Comparison of ENCODE assay signal across 17 mouse cellular contexts in genomic region chr1:44173903-44174302, GRCm38 (mm10). TPM values are rescaled to one million over a fixed set of nuclear protein-coding genes. Genes with fewer than 3 reads are reported as not detected.
A peak's percentile ranks its signal among the peaks of the same experiment; 100 is the strongest.
DNase-seq lines count a peak whose midpoint lies in the region; ATAC-seq and TF ChIP-seq lines count a peak whose summit lies in the region.
"Had no signal": no experiment of that assay in that cellular context is flagged by ENCODE, and none has a peak within 500 bp of the region (broad histone marks: within the 10 kb centered on the region; RNA-seq: fewer than 3 reads in every experiment).

No protein-coding gene starts in this region.

- H3K4me1 ChIP-seq in kidney, adult 2 months (ENCODE audit: control insufficient read depth, insufficient read depth, low read length) = no peaks in the 10 kb centered on the region
- no peaks in the 10 kb centered on the region for H3K4me1 ChIP-seq in stomach, postnatal 0 days (replicated peaks; ENCODE audit: control insufficient read depth, insufficient read depth)
- H3K4me1 ChIP-seq: embryonic facial prominence, embryonic 15.5 days; heart, embryonic 15.5 days; liver, embryonic 15.5 days had no signal

- H3K36me3 ChIP-seq in kidney, adult 2 months (ENCODE audit: control insufficient read depth, insufficient read depth, low read length) = peaks cover 18% of the 10 kb centered on the region
- H3K36me3 ChIP-seq in stomach, postnatal 0 days (ENCODE audit: control insufficient read depth, insufficient read depth, low read length) = peaks cover 21% of the 10 kb centered on the region

- no peak for TF ChIP-seq POLR2A in kidney, adult 2 months (IDR thresholded peaks at IDR 0.05; ENCODE audit: low read depth, low read length)

- no peak overlapping the region for H3K9ac ChIP-seq in stomach, postnatal 0 days (ENCODE audit: low read length)
- H3K9ac ChIP-seq: embryonic facial prominence, embryonic 15.5 days; heart, embryonic 15.5 days; liver, embryonic 15.5 days had no signal

- H3K9me3 ChIP-seq in stomach, postnatal 0 days (ENCODE audit: control insufficient read depth, low read length) = 0 out of 2 replicates have a peak, but pooled peaks cover 2% of the 10 kb centered on the region
- H3K9me3 ChIP-seq: heart, embryonic 15.5 days; liver, embryonic 15.5 days had no signal

- H3K4me2 ChIP-seq in stomach, postnatal 0 days (replicated peaks; ENCODE audit: low read depth) = no peak overlapping the region
- H3K4me2 ChIP-seq: embryonic facial prominence, embryonic 15.5 days; heart, embryonic 15.5 days; liver, embryonic 15.5 days; midbrain, embryonic 11.5 days had no signal

- peak; percentile 33; the same call in 1 of the 2 replicates for TF ChIP-seq CTCF in kidney, adult 2 months (conservative IDR thresholded peaks at IDR 0.05; ENCODE audit: insufficient read depth, insufficient read length, low read depth, low read length)
- TF ChIP-seq CTCF in stomach, postnatal 0 days (IDR thresholded peaks at IDR 0.05; ENCODE audit: low read depth) = peak; percentile 59

- no peak for TF ChIP-seq EP300 in stomach, postnatal 0 days (optimal IDR thresholded peaks at IDR 0.05)

- ATAC-seq in CD4-positive, CD25-positive, alpha-beta regulatory T cell, adult 4 months = no peak
- ATAC-seq in stomach, postnatal 0 days (ENCODE audit: low FRiP score, low TSS enrichment) = no peak
- ATAC-seq: inflammation-experienced regulatory T-cells, adult 6 months had no signal

- no peak overlapping the region for H3K4me3 ChIP-seq in kidney, adult 2 months (ENCODE audit: insufficient read depth, low read depth, low read length)
- H3K4me3 ChIP-seq in stomach, postnatal 0 days (ENCODE audit: low read depth, low read length) = no peak overlapping the region
- H3K4me3 ChIP-seq: embryonic facial prominence, embryonic 15.5 days; heart, embryonic 15.5 days; liver, embryonic 15.5 days had no signal

- H3K27me3 ChIP-seq in kidney, adult 2 months (replicated peaks; ENCODE audit: control insufficient read depth, insufficient read depth, low read length) = no peaks in the 10 kb centered on the region
- no peaks in the 10 kb centered on the region for H3K27me3 ChIP-seq in stomach, postnatal 0 days (ENCODE audit: control insufficient read depth, insufficient read depth, low read length)
- H3K27me3 ChIP-seq: embryonic facial prominence, embryonic 15.5 days; heart, embryonic 15.5 days; liver, embryonic 15.5 days had no signal

- intact Hi-C loops in left cerebral cortex, postnatal 36 days (cut with DNase I) = no loop called here

- peak; percentile 33 for DNase-seq in CD4-positive, CD25-positive, alpha-beta regulatory T cell, adult 2 months (ENCODE audit: low read depth, low spot score)
- no peak for DNase-seq in kidney, adult 2 months
- no peak for DNase-seq in kidney, postnatal 14 days
- DNase-seq in thymus, postnatal 36 days = peak; percentile 7
- DNase-seq in thymus, postnatal 10 days (ENCODE audit: low spot score in 2 of 2) = no peak
- peak; percentile 27 for DNase-seq in stomach, postnatal 0 days (ENCODE audit: low spot score)
- no peak for DNase-seq in left cerebral cortex, postnatal 36 days (ENCODE audit: low spot score in 2 of 2)
- DNase-seq: cerebellum, adult 11-12 months; right cerebral cortex, postnatal 25 days had no signal

- 85% methylated on average over 8 of the region's 8 CpGs for WGBS in kidney, adult 2 months
- 86% methylated on average over 8 of the region's 8 CpGs for WGBS in stomach, postnatal 0 days

- no peak overlapping the region for H3K27ac ChIP-seq in kidney, adult 2 months (ENCODE audit: insufficient read depth, low read depth, low read length)
- no peak overlapping the region for H3K27ac ChIP-seq in stomach, postnatal 0 days (replicated peaks)
- H3K27ac ChIP-seq: embryonic facial prominence, embryonic 15.5 days; heart, embryonic 15.5 days; liver, embryonic 15.5 days had no signal

RNA-seq across cellular contexts. Expression of gene Ercc5, which starts 26.4 kb away (rescaled TPM):
- polyA plus RNA-seq in CD4-positive, CD25-positive, alpha-beta regulatory T cell, adult 4 months (2017; shearing (Covaris generic)) = 10 to 100 TPM; 15.0 to 18.4 TPM
- 4.3 and 4.6 TPM in 2 replicates for polyA plus RNA-seq in kidney, adult 2 months (2012; rRNA removed)
- 9.1 and 9.7 TPM in 2 replicates for polyA plus RNA-seq in stomach, postnatal 0 days (2015; fragmentation: Nextera tagmentation; extraction: Ambion mirVana)
- total RNA-seq in left cerebral cortex, postnatal 36 days (2021) = 10 to 100 TPM; 19.9 to 21.1 TPM

RNA-seq across cellular contexts. Expression of gene Mettl21e, which starts 44.9 kb away (rescaled TPM):
- polyA plus RNA-seq in CD4-positive, CD25-positive, alpha-beta regulatory T cell, adult 4 months (2017; shearing (Covaris generic)) = not detected
- 0.03 TPM in 1 of 2 replicates, not detected in the other for polyA plus RNA-seq in kidney, adult 2 months (2012; rRNA removed)
- 0.02 and 0.10 TPM in 2 replicates for polyA plus RNA-seq in stomach, postnatal 0 days (2015; fragmentation: Nextera tagmentation; extraction: Ambion mirVana)
- total RNA-seq in left cerebral cortex, postnatal 36 days (2021) = not detected
- total RNA-seq: layer of hippocampus, postnatal 10 days; neutrophil, adult 5-6 weeks had no signal
- polyA plus RNA-seq: inflammation-experienced regulatory T-cells, adult 6 months; midbrain, embryonic 11.5 days had no signal

RNA-seq across cellular contexts. Expression of gene Bivm, which starts 55.1 kb away (rescaled TPM):
- 10 to 100 TPM; 10.0 to 10.8 TPM for polyA plus RNA-seq in CD4-positive, CD25-positive, alpha-beta regulatory T cell, adult 4 months (2017; shearing (Covaris generic))
- 9.5 and 12.2 TPM in 2 replicates for polyA plus RNA-seq in kidney, adult 2 months (2012; rRNA removed)
- polyA plus RNA-seq in stomach, postnatal 0 days (2015; fragmentation: Nextera tagmentation; extraction: Ambion mirVana) = 7.4 and 8.0 TPM in 2 replicates
- 10 to 100 TPM; 35.0 to 39.0 TPM for total RNA-seq in left cerebral cortex, postnatal 36 days (2021)

RNA-seq across cellular contexts. Expression of gene Kdelc1, which starts 55.3 kb away (rescaled TPM):
- polyA plus RNA-seq in CD4-positive, CD25-positive, alpha-beta regulatory T cell, adult 4 months (2017; shearing (Covaris generic)) = 10 to 100 TPM; 17.1 to 18.0 TPM
- 11.4 and 12.0 TPM in 2 replicates for polyA plus RNA-seq in kidney, adult 2 months (2012; rRNA removed)
- 19.5 and 20.6 TPM in 2 replicates for polyA plus RNA-seq in stomach, postnatal 0 days (2015; fragmentation: Nextera tagmentation; extraction: Ambion mirVana)
- 10 to 100 TPM in 1 of 2 experiments, 1 to 10 TPM in 1; 8.1 to 10.3 TPM for total RNA-seq in left cerebral cortex, postnatal 36 days (2021)

Comparison
In these comparisons a context has a peak if more than half of its experiments do, and no peak if none do; other contexts are left out.
1. DNase-seq: peak in CD4-positive, CD25-positive, alpha-beta regulatory T cell, adult 2 months (single experiment), thymus, postnatal 36 days (2 of 2) and stomach, postnatal 0 days (single experiment); none in kidney, adult 2 months (single experiment), kidney, postnatal 14 days (single experiment), thymus, postnatal 10 days (0 of 2) and left cerebral cortex, postnatal 36 days (0 of 2).